In the genomic region with DNA sequence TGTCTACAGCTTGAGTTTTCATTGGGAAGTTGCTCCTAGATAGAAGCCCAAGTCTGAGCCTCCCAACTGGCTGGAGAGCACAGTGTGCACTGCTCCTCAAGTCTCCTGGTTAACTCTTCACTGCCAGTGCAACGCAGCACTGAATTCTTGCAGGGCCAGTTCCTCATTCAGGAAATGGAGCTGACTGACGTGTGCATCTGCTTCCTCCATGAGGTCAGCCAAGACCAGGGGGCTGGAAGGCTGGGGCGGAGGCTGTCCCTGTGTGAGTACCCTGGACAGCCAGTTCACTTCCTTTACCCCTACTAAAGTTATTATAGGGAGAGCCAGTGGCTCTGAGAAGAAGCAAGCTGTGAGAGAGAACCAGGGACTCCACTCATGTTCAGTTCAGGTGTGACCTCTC, we compare ENCODE assay signal across 14 mouse cellular contexts.
"Had no signal": no experiment of that assay in that cellular context is flagged by ENCODE, and none has a peak within 500 bp of the region (broad histone marks: within the 10 kb centered on the region; RNA-seq: fewer than 3 reads in every experiment).

No protein-coding gene starts in this region.

- H3K27ac ChIP-seq: limb, embryonic 12.5 days; liver, embryonic 13.5 days; lung, embryonic 15.5 days; midbrain, embryonic 15.5 days had no signal

- H3K27me3 ChIP-seq: liver, embryonic 13.5 days; lung, embryonic 15.5 days; midbrain, embryonic 15.5 days had no signal

- H3K9me3 ChIP-seq: limb, embryonic 12.5 days; liver, embryonic 13.5 days; lung, embryonic 15.5 days; midbrain, embryonic 15.5 days had no signal

- H3K4me3 ChIP-seq: limb, embryonic 12.5 days; liver, embryonic 13.5 days; lung, embryonic 15.5 days; midbrain, embryonic 15.5 days had no signal

- H3K9ac ChIP-seq: limb, embryonic 12.5 days; liver, embryonic 13.5 days; liver, postnatal 0 days; lung, embryonic 15.5 days; midbrain, embryonic 15.5 days had no signal

- H3K4me1 ChIP-seq: liver, embryonic 13.5 days; lung, embryonic 15.5 days had no signal

- DNase-seq: kidney, adult 8-10 months; kidney, postnatal 25 days; layer of hippocampus, adult 9-11 months; layer of hippocampus, postnatal 36 days; liver; liver, embryonic 13.5 days; liver, postnatal 0 days; thymus, adult 18-20 months; thymus, postnatal 14 days had no signal

- ATAC-seq: inflammation-experienced regulatory T-cells, adult 6 months; intestine, postnatal 0 days; liver, postnatal 0 days; midbrain, embryonic 15.5 days had no signal

- H3K36me3 ChIP-seq: limb, embryonic 12.5 days; liver, embryonic 13.5 days; lung, embryonic 15.5 days; midbrain, embryonic 15.5 days had no signal

- H3K4me2 ChIP-seq: limb, embryonic 12.5 days; liver, embryonic 13.5 days; lung, embryonic 15.5 days; midbrain, embryonic 15.5 days had no signal
